Mouse (Mus musculus) layer of hippocampus, postnatal 25 days (tissue): Measurements from ENCODE around the gene Nr1h2. TPM values are rescaled to one million over a fixed set of nuclear protein-coding genes. Genes with fewer than 3 reads are reported as not detected.

Experiments used
- DNase-seq, 2 experiments: peaks; one replicate each; pipeline ENCODE4 v3.0.0; 2022; ENCODE audit warnings: mixed read lengths in 2 of 2, low spot score in 1 of 2; ENCODE audit errors: extremely low spot score in 1 of 2
- total RNA-seq, 2 experiments: library from RNA; stranded (reverse); gene quantifications; 2 replicates each; pipeline ENCODE4 v1.2.3; 2021

The Nr1h2 gene
- 10 to 100 TPM; 60.6 to 66.3 TPM for total RNA-seq

GRCm38 (mm10) chr7:44553826-44554225 lies at the start of gene Nr1h2:
Nr1h2 (minus strand) TSS chr7:44553951.
- peak; percentile 89 for DNase-seq

- no peak for DNase-seq
These were observed 49.6 kb upstream of the Nr1h2 start for GRCm38 (mm10) chr7:44603186-44603855.

DNA sequence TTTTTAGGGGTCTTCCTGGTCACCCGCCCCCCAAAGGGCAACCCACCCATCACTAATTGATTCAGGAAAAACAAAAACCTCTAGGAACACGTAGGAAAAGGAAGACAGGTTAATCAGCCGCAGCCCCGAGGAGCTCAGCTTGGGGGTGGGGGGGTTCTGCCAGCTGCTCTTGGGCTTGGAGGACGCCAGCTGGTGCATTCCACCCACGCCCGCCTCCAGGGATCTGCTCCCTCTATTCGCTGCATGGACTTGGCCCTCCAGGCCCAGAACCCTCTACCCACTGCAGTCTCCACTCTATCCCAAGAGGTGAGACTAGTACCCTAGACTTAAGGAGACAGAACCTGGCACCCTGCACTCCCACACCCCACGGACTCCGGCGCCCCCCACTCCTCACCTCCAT lies 48.7 kb upstream of the Nr1h2 start:
- peak; percentile 69 to 79 for DNase-seq

DNA sequence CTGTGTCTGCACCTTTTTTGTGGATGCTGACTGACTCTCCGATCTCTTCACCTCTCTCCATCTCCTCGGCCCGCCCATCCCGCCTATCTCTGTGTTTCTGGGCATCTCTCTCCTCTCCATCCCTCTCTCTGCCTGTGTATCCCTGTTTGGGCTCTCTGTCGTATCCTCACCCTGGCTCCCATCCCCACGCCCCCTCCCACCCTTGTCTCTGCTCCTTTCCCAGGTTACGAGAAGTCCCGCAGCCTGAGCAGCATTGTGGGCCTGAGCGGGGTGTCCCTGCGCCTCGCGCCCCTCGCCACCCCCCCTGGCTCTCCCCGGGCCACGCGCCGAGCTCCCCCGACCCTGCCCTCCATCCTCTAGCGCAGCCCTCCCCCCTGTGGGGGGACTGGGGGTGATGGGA lies 47.9 kb upstream of the Nr1h2 start:
- DNase-seq: no peak

- no peak for DNase-seq
These were observed 47.0 kb upstream of the Nr1h2 start for GRCm38 (mm10) chr7:44600691-44601262.

- no peak for DNase-seq
These were observed 44.6 kb upstream of the Nr1h2 start for GRCm38 (mm10) chr7:44598336-44598735.

DNA sequence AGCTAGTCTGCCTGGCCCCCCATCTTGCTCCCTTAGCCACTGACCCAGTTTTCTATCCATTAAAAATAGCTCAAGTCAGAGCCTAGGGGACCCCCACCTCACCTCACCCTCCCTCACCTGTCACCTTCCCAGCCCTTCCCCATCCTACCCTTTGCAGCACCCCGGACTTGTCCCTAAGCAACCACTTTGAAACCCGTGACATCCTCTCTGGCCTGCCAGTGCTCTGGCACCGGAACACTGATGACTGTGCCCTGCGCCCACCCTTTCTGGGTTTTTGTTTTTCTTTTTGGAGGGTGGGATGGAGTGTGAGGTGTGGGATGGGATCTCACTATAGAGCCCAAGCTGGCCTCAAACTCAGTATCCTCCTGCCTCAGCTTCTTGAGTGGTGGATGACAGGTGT lies 43.9 kb upstream of the Nr1h2 start:
- no peak for DNase-seq

DNA sequence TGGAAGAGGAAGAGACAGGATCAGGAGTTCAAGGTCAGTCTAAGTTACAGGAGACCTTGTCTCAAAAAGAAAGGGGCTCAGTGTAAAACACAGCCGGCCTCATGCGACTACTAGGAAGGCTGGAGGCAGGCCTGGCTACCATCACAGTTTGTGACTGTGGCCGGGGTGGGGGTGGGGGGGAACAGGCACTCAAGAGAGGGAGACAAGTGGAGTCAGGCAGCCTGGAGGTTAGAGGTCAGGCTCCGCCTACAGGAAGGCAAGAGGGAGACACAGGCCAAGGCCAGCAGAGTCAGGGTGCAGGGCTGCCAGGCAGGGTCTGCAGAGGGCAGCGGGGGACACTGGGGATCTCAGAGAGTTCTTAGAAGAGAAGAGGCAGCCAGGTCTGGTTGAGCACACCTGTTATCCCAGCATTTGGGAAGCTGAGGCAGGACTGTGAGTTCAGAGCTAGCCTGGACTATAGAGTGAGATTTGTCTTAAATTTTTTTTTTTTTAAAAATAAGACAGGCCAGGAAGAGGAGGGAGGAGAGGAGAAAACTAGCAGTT lies 43.3 kb upstream of the Nr1h2 start:
- no peak for DNase-seq

DNA sequence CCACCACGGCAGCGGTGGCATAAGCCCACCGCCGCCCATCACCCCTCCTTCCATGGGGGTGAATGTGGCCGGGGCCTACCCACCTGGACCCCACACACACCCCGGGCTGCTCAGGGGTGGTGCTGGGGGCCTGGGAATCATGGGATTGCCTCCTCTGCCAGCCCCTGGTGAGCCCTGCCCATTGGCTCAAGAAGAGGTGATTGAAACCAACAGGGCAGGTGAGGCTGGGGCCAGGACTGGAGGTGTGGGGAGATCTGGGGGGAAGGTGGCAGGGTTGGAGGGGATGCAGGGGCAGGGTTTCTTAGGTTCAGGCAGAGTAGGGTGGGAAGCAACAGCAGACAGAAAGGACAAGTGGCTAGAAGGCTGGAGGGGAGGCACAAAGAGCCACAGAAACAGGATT lies 42.3 kb upstream of the Nr1h2 start:
- no peak for DNase-seq

DNA sequence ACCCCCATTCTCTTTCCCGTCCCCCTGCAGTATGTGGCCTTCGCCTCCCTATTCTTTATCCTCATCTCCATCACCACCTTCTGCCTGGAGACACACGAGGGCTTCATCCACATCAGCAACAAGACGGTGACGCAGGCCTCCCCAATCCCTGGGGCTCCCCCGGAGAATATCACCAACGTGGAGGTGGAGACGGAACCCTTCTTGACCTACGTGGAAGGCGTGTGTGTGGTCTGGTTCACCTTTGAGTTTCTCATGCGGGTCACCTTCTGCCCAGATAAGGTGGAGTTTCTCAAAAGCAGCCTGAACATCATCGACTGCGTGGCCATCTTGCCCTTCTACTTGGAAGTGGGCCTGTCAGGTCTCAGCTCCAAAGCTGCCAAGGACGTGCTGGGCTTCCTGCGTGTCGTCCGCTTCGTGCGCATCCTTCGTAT lies 41.4 kb upstream of the Nr1h2 start:
- DNase-seq: no peak

DNA sequence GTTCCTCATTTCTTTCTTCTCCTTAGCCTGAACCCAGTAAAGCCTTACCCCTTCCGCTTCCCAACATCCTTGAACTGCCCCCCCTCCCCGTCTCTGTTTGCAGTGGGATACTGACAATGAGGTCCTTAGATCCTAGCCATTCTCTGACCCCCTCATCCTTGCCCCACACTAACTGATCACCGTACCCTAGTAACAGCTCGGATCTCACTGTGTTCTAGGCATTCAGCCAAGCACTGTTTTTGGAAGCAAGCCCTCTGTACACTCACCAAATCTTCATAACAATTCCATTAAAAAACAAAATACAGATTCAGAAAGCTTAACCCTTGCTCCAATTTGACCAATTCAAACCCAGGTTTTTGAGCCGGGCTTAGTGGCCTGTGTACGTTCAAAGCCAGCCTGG lies 40.5 kb upstream of the Nr1h2 start:
- peak in 1 of 2 experiments; percentile 71 for DNase-seq

- peak; percentile 89 to 90 for DNase-seq
These were observed 40.0 kb upstream of the Nr1h2 start for GRCm38 (mm10) chr7:44593775-44594174.

DNA sequence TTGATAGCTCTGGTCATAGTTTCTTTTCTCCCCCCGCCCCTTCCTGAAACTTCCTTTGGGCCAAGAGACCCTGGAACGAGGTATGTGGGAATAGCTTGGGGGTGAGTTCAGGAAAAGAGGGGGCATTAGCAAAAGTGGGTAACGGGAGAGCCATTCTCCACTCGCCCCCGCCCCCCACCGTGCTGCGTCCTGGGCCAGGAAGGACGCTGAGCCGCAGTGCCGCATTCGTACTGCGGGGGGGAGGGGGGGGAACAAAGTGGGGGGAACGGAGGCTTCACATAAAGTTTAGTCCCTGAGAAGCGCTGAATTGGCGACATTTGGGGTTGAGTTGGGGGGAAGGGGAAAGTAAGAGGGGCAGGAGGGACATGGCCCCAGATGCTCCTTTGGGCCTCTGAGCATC lies 39.3 kb upstream of the Nr1h2 start:
- no peak for DNase-seq

DNA sequence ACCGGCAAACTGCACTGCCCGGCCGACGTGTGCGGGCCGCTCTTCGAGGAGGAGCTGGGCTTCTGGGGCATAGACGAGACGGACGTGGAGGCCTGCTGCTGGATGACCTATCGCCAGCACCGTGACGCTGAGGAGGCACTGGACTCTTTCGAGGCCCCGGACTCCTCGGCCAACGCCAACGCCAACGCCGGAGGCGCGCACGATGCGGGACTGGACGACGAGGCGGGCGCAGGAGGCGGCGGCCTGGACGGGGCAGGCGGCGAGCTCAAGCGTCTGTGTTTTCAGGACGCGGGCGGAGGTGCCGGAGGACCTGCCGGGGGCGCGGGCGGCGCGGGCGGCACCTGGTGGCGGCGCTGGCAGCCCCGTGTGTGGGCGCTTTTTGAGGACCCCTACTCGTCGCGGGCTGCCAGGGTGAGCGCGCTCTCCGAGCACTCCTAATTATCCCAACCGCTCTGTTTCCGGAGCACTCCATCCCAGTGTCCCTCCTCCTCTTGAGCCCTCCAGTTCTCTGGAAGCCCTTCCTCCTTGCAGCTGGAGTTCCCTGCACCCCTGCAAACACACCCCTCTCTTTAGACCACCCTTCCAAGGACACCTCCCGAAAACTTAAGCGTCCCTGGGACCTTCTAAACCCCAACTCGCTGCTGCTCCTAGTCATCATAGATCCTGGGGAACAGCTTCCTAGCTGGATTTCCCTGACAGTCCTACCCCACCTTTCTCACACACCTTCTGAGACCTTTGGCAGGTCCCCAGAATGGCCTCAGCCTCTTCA lies 37.8 kb upstream of the Nr1h2 start:
- no peak for DNase-seq

GRCm38 (mm10) chr7:44590402-44591347 lies 36.9 kb upstream of the Nr1h2 start, which contains the start of gene Kcnc3:
Kcnc3 (plus strand) TSS chr7:44590664.
- peak; percentile 84 to 88 for DNase-seq

DNA sequence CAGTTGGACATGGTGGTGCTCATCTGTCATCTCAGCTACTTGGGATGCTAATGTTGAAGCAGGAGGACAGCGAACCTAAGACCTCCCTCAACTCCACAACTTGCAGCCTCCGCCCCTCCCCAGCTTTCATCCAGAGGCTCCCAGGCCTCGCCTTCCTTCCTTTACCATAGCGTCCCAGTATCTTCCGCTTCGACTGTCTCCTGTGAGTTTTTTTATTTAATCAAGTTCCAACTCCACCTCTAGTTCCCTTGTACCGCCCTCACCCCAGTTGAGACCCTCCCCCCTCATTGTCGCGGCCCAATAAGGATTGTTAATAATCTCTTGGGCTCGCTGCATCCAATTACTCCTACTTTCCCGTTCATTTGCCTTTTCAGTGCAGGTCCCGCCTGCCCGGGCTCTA lies 36.2 kb upstream of the Nr1h2 start:
- DNase-seq: no peak

GRCm38 (mm10) chr7:44589149-44589548 lies 35.4 kb upstream of the Nr1h2 start:
- DNase-seq: peak; percentile 54 to 63

DNA sequence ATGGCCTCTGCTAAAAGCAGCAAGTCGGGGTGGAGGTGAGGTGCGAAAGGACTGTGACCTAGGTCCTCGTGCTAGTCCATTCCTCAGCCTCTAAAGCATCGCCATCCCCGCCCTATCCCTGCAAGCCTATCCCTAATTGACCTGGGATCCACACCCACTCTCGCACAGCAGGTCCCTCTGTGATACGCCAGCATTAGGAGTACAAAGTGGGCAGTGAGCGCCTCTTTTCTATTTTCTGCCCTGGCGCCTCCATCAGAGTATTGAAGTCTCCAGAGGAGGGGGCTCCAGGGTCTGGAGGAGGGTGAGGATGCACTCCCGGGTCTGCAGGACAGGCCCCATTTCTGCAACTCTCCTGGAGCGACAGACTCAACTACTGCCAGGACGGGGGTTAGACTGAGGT lies 34.6 kb upstream of the Nr1h2 start:
- DNase-seq: no peak

GRCm38 (mm10) chr7:44587676-44588075 lies 33.9 kb upstream of the Nr1h2 start:
- DNase-seq: no peak

- DNase-seq: peak; percentile 66 to 78
These were observed 33.2 kb upstream of the Nr1h2 start for GRCm38 (mm10) chr7:44586930-44587329.
